Mouse (Mus musculus) CH12.LX (cell line): ENCODE data around the gene Dmrta2.

ENCODE experiments used
- CTCF ChIP-seq, 2 experiments: IDR thresholded peaks in 1 of 2; conservative IDR thresholded peaks in 1 of 2; 2 replicates each; pipeline ENCODE4 v1.5.1; 2011 to 2012; ENCODE audit warnings: low read depth in 2 of 2, low read length in 2 of 2, improper control_type of control experiment in 1 of 2, inconsistent platforms in 1 of 2, mild to moderate bottlenecking in 1 of 2, moderate library complexity in 1 of 2
- EP300 ChIP-seq: IDR thresholded peaks from 2 replicates; pipeline ENCODE4 v1.6.1; 2011; ENCODE audit warnings: low read length, improper control_type of control experiment
- HCFC1 ChIP-seq: IDR thresholded peaks from 2 replicates; pipeline ENCODE4 v1.6.1; 2012; ENCODE audit warnings: low read depth, mild to moderate bottlenecking, inconsistent platforms, low read length, improper control_type of control experiment
- JUN ChIP-seq: IDR thresholded peaks from 2 replicates; pipeline ENCODE4 v1.6.1; 2011; ENCODE audit warnings: low read depth, mild to moderate bottlenecking, low read length, improper control_type of control experiment, moderate library complexity; ENCODE audit not compliant: insufficient read depth
- NELFE ChIP-seq: IDR thresholded peaks from 2 replicates; pipeline ENCODE4 v1.6.1; 2011; ENCODE audit warnings: low read depth, low read length, improper control_type of control experiment
- RAD21 ChIP-seq: IDR thresholded peaks from 2 replicates; pipeline ENCODE4 v1.6.1; 2011; ENCODE audit warnings: low read depth, mild to moderate bottlenecking, low read length, improper control_type of control experiment, moderate library complexity

DNA sequence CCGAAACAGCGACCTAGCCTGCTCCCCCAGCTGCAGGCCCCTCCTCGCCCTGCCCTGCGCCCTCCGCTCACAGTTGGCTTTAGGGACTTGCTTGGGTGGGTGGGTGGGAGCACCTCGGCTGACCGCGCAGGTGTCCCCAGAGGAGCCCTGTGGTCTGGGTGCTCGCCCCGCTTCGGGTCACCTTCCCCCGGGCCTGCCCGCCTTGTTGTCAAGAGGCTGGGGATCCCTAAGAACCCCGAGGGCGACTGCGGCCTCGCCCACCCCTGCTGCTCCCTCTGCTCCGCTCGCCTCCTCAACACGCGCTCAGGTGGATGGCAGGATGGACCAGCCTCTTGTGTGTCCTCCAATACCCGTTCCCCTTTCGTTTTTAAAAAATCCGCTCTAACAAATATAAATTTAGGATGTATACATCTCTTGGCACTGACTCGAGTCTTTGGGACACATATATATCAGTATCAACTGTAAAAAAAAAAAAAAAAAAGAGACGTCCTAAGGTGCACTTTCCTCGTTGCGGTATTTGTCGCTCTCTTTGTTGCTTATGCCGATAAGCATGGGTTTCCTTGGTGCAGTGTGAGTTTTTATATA is 4.9 kb downstream of the Dmrta2 start:
- TF ChIP-seq RAD21 (no peak), HCFC1 (no peak), EP300 (no peak), CTCF (conservative IDR thresholded peaks at IDR 0.05 in 1 of 2, IDR thresholded peaks at IDR 0.05 in 1 of 2; ENCODE audit: low read depth in 2 of 2, low read length in 2 of 2) (no peak), JUN (no peak), NELFE (no peak)
